Mouse (Mus musculus) MEL (cell line): ENCODE measurements at regions not wholly inside any gene's neighbourhood (a gene's known extent, or its start where the extent isn't known, plus 50 kb on each side); places are given as distances from the start of the nearest gene placed in this dataset.

Experiments used
- NRF1 ChIP-seq: IDR thresholded peaks from 2 replicates; pipeline ENCODE4 v1.6.1; 2014; ENCODE audit warnings: low read depth, mild to moderate bottlenecking, inconsistent platforms, low read length, improper control_type of control experiment, moderate library complexity; ENCODE audit not compliant: poor library complexity, insufficient read depth, severe bottlenecking
- POLR2A ChIP-seq, 2 experiments: IDR thresholded peaks; 2 replicates each; pipeline ENCODE4 v1.6.1; 2011 to 2012; ENCODE audit warnings: low read length in 2 of 2, mild to moderate bottlenecking in 2 of 2, control low read depth in 1 of 2, improper control_type of control experiment in 1 of 2, low read depth in 1 of 2, moderate library complexity in 1 of 2; ENCODE audit not compliant: control insufficient read depth in 1 of 2, insufficient read depth in 1 of 2, poor library complexity in 1 of 2
- TBP ChIP-seq: IDR thresholded peaks from 2 replicates; pipeline ENCODE4 v1.8.0; 2011; ENCODE audit warnings: low read depth, low read length, improper control_type of control experiment
- UBTF ChIP-seq: IDR thresholded peaks from 2 replicates; pipeline ENCODE4 v1.6.1; 2012; ENCODE audit warnings: low read depth, mild to moderate bottlenecking, inconsistent platforms, low read length, improper control_type of control experiment, moderate library complexity, borderline replicate concordance; ENCODE audit not compliant: insufficient read depth
- ZC3H11A ChIP-seq: IDR thresholded peaks from 2 replicates; pipeline ENCODE4 v1.6.1; 2012; ENCODE audit warnings: low read depth, mild to moderate bottlenecking, inconsistent platforms, low read length, improper control_type of control experiment

- no peak for TF ChIP-seq NRF1
- TF ChIP-seq TBP, result no peak
- TF ChIP-seq ZC3H11A, result no peak
- TF ChIP-seq UBTF, result no peak
- no peak for TF ChIP-seq POLR2A (IDR thresholded peaks at IDR 0.05; ENCODE audit: control insufficient read depth in 1 of 2, insufficient read depth in 1 of 2, low read depth in 1 of 2, low read length in 2 of 2, poor library complexity in 1 of 2)
These were observed 187.4 kb downstream of the Pou4f1 start for GRCm38 (mm10) chr14:104280353-104280752.
